Mouse (Mus musculus): ENCODE results near the gene Lmln. TPM values are rescaled to one million over a fixed set of nuclear protein-coding genes. Genes with fewer than 3 reads are reported as not detected.
"Not testable (repeated sequence)": the region's sequence is repeated elsewhere in the genome, so short reads cannot be mapped to it uniquely, and the experiment has no call there.

Gene Lmln
- 1 to 10 TPM; 1.2 to 1.5 TPM for total RNA-seq (2021)
- long read RNA-seq, experiment 1, partial matches to known transcripts, result 0 of 5 reads
- long read RNA-seq, experiment 1, other reads (novel, unspliced or antisense), result 5 of 5 reads
- long read RNA-seq, experiment 2, partial matches to known transcripts, result 1 of 10 reads
- long read RNA-seq, experiment 2, other reads (novel, unspliced or antisense), result 9 of 10 reads

DNA sequence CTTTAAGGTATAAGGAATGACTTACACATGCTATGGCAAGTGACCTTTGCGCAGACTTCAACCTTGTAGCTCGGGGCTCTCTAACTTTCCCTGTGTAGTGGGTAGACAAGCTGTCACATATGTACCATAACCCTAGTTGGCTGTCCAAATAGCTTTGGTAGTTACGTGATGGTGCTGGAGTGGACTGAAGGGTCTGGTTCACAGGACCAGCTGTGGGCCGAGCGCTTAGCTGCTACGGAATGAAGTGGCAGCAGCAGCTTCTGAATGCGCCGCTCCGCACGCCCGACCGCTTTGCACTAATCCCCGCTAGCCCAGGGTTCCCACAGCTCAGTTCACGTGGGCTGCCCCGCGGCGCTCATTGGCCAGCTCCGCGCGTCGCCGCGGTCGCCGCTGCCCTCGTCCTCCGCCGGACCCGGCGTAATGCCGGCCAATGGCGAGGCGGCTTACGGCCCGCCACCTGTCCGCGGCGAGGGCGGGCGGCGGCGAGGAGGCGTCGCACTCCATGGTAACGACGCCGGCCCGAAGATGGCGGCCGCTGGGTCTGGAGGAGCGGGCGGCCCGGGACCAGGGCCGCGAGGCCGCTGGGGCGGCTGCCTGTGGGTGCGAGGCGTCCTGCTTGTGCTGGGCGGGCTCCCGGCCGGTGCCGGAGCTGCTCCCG, at the start of gene Lmln:
Gene Lmln, plus strand, starts transcription at position 498 of the 658 bp plus-strand sequence.
- intact Hi-C loops (cut with DNase I), result no loop called here
- peak; percentile 81 to 86 for DNase-seq

DNA sequence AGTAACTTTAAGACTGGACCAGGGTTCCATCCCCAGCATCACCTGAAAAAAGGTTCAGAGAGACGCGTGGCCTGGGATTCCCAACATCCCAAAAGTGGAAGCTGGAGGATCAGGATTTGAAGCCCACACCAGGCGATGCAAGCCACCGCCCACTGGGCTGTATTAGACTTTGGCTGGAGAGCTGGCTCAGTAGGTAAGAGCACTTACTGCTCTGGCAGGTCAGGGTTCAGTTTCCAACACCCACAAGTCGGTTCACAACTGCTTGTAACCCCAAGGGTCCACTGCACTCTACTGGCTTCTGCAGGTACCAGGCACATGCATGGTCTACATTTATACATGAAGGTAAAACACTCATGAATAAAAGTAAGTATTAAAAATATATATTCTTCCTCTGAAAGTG, 48.5 kb upstream of the Lmln start:
- intact Hi-C loops (cut with DNase I), result loop anchor here (5.0 kb wide), 1 partner anchor 96 kb away; no protein-coding TSS in a partner anchor
- no peak for DNase-seq

DNA sequence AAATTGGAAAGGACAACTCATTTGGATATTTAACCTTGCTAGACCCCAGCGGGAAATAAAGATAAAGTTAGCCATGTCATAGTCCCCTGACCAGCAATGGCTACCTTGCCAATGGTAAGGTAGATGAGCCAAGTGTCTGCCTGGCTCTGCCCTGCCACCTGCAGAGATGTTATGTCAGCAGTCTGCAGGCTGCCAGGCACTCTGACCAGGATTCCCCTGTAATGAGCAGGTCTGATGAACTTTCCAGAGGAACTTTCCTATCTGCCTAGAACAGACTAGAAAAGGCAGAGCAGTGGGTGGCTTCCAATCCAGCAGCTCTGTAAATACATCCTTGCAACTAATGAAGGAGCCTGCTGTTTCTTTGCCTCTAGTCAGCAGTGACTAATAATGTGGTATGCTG, 47.4 kb upstream of the Lmln start:
- DNase-seq, result peak in 1 of 2 experiments; percentile 11
- intact Hi-C loops (cut with DNase I), result loop anchor here (5.0 kb wide), 1 partner anchor 98 kb away; no protein-coding TSS in a partner anchor

- intact Hi-C loops (cut with DNase I), result no loop called here
- no peak for DNase-seq
Measured at GRCm38 (mm10) chr16:33015396-33015907, 46.9 kb upstream of the Lmln start.

GRCm38 (mm10) chr16:33015986-33016385, 46.3 kb upstream of the Lmln start:
- intact Hi-C loops (cut with DNase I), result no loop called here
- no peak for DNase-seq

GRCm38 (mm10) chr16:33017677-33018349, 44.5 kb upstream of the Lmln start:
- no peak for DNase-seq
- intact Hi-C loops (cut with DNase I), result no loop called here

GRCm38 (mm10) chr16:33019117-33019770, 43.1 kb upstream of the Lmln start:
- intact Hi-C loops (cut with DNase I), result no loop called here
- peak; percentile 36 to 37 for DNase-seq

GRCm38 (mm10) chr16:33021381-33021780, 40.9 kb upstream of the Lmln start:
- intact Hi-C loops (cut with DNase I), result loop anchor here (5.0 kb wide), 1 partner anchor 209 kb away; the partner anchor contains the start of gene Smbd1
- DNase-seq, result no peak

- intact Hi-C loops (cut with DNase I), result loop anchor here (2.0 to 5.0 kb wide), 2 partner anchors 131 to 211 kb away; partner anchors contain the start of gene Smbd1
Measured at GRCm38 (mm10) chr16:33023750-33024149, 38.6 kb upstream of the Lmln start.

DNA sequence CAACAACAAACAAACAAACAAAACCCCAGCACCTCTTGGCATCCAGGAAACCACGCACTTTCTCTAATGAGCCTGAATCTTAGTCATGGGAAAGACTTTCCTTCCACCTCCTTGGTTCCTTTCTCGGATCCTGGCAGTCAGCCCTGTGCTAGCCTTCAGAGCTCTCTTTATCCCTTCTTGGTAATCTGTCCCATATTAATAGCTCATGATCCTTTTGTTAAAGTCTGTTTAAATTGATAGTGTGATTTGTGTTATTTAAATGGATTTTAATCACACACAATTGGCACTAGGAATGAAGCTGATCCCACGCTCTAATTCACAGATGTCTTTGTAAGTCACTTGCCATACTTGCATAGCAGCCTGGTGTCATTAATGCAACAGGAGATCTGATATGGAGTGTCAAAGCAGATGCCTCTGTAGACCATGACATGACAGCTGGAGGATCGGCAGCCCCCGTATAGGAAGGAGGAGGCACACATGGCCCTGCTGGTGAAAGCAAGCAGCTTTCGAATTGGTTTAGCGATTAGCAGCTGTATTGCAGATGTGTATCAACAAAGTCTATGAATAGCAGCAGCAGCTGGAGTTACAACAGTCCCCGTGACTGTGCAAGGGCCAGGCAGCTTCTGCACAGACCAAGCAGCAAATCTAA, 37.7 kb upstream of the Lmln start:
- DNase-seq, result no peak
- intact Hi-C loops (cut with DNase I), result loop anchor here (2.0 to 5.0 kb wide), 2 partner anchors 130 to 212 kb away; partner anchors contain the start of gene Smbd1

More at GRCm38 (mm10) chr16:33023750-33024149, 38.6 kb upstream of the Lmln start:
- DNase-seq, result peak; percentile 72 to 83

- DNase-seq, result no peak
- intact Hi-C loops (cut with DNase I), result no loop called here
Measured at GRCm38 (mm10) chr16:33026357-33026756, 36.0 kb upstream of the Lmln start.

DNA sequence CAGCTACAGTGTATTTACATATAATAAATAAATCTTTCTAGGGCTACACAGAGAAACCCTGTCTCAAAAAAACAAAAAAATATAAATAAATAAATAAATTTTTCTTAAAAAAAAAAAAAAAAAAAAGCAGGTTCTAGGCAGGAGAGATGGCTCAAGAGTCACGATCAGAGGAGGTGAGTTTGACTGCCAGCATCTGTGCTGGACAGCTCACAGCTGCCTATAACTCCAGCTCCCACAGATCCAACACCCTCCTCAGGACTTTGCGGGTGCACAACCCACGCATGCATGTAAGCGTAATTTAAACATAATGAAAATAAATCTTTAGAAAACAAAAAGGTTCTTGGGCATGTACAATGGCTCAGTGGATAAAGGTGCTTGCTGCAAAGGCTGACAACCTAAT, 26.3 kb upstream of the Lmln start:
- no peak for DNase-seq
- intact Hi-C loops (cut with DNase I), result no loop called here

- intact Hi-C loops (cut with DNase I), result loop anchor here (5.0 kb wide), 1 partner anchor 235 kb away; no protein-coding TSS in a partner anchor
Measured at GRCm38 (mm10) chr16:33042682-33043081, 19.6 kb upstream of the Lmln start.

DNA sequence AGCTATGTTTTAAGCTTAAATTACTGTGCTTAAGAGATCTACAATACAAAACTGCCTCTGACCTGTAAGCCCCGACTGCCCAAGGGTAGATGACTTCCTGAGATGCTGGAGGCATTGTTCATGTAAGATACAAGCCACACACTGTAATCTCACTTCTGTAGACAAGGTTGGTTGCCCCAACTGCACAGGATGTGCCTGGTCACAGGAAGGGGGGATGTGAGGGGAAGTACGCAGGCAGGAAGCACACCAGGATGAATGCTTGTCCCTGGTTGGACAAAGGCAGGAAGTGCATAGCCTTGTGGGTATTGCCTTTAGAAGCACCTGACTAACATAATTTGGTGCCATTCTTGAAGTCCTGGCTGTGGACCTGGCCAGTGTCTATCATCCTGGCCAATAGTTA, 19.1 kb upstream of the Lmln start:
- intact Hi-C loops (cut with DNase I), result loop anchor here (5.0 kb wide), 1 partner anchor 236 kb away; no protein-coding TSS in a partner anchor
- DNase-seq, result no peak

More at GRCm38 (mm10) chr16:33042682-33043081, 19.6 kb upstream of the Lmln start:
- no peak for DNase-seq

DNA sequence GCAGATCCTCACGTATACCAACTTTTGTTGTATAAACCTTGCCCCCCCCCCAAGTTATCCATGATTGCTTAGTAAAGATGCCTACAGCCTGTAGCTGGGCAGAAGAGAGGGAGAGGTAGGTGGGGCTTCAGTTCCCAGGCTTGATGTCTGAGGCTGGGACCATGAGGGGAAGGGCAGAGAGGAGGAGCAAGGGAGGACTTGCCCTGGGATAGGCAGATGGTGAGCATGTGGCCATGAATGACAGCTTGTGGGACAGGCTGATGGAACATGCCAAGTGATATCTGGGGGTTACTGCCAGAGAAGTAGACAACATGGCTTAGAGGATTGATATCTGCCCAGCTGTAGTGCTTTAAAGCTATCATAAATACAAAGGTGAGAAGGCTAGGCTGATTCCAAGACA, 14.3 kb upstream of the Lmln start:
- intact Hi-C loops (cut with DNase I), result no loop called here

GRCm38 (mm10) chr16:33048686-33049085, 13.6 kb upstream of the Lmln start:
- intact Hi-C loops (cut with DNase I), result no loop called here
- no peak for DNase-seq

More for the DNA sequence above, 14.3 kb upstream of the Lmln start:
- DNase-seq, result no peak

DNA sequence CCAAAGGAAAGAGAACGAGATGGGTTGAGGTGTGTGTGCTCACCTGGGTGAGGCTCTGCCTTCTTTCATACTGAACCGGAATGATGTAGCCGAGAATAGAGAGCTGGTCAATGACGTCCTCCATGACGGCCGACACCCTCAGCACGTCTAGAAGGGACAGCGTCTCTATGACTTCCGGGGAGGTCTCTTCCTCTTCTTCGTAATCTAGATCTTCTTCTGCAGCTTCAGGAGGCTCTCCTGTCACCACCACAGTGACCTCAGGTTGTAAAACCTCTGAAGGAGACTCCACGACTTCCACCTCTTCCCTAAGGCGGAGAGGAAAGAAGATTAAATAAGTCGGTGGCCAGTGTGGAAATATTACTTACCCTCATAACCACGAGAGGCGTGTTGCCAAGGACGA, 12.5 kb upstream of the Lmln start:
- DNase-seq, result no peak
- intact Hi-C loops (cut with DNase I), result no loop called here

- no peak for DNase-seq
- intact Hi-C loops (cut with DNase I), result no loop called here
Measured at GRCm38 (mm10) chr16:33053141-33053540, 9.2 kb upstream of the Lmln start.

GRCm38 (mm10) chr16:33054927-33055326, 7.4 kb upstream of the Lmln start:
- intact Hi-C loops (cut with DNase I); DNase-seq: not testable (repeated sequence)

- intact Hi-C loops (cut with DNase I), result no loop called here
- DNase-seq, result no peak
Measured at GRCm38 (mm10) chr16:33055655-33056054, 6.7 kb upstream of the Lmln start.

Measured in gastrocnemius, postnatal 36 days (tissue).